Mouse (Mus musculus) liver, embryonic 16.5 days (tissue): ENCODE data around the gene Srsy. TPM values are rescaled to one million over a fixed set of nuclear protein-coding genes. Genes with fewer than 3 reads are reported as not detected.
"Not testable (repeated sequence)": the region's sequence is repeated elsewhere in the genome, so short reads cannot be mapped to it uniquely, and the experiment has no call there.

ENCODE experiments used
- ATAC-seq: fragments of 200-750 bp; cut with Nextera tagmentation; 2 replicates; pipeline ENCODE4 v1.8.0; 2017; ENCODE audit warnings: low read depth, mild to moderate bottlenecking, moderate number of reproducible peaks, moderate library complexity
- H3K27ac ChIP-seq: fragments of 300-500 bp; sonication (generic); 2 replicates; pipeline ENCODE4 v1.5.1; 2014; ENCODE audit warnings: mild to moderate bottlenecking, low read length
- H3K27me3 ChIP-seq: fragments of 300-500 bp; sonication (generic); 2 replicates; pipeline ENCODE4 v1.6.1; 2014; ENCODE audit warnings: low read depth, low read length, mixed read lengths; ENCODE audit not compliant: control insufficient read depth, insufficient read depth
- H3K36me3 ChIP-seq: fragments of 300-500 bp; sonication (generic); 2 replicates; pipeline ENCODE4 v1.6.1; 2014; ENCODE audit warnings: mild to moderate bottlenecking; ENCODE audit not compliant: control insufficient read depth, insufficient read depth
- H3K4me1 ChIP-seq: fragments of 300-500 bp; sonication (generic); 2 replicates; pipeline ENCODE4 v1.6.1; 2014; ENCODE audit warnings: low read depth, low read length, mixed read lengths; ENCODE audit not compliant: control insufficient read depth
- H3K4me2 ChIP-seq: fragments of 300-500 bp; sonication (generic); 2 replicates; pipeline ENCODE4 v1.6.1; 2014; ENCODE audit warnings: low read depth, low read length, mixed read lengths
- H3K4me3 ChIP-seq: fragments of 300-500 bp; sonication (generic); 2 replicates; pipeline ENCODE4 v1.5.1; 2014; ENCODE audit warnings: low read depth, mild to moderate bottlenecking, low read length
- H3K9ac ChIP-seq: fragments of 300-500 bp; sonication (generic); 2 replicates; pipeline ENCODE4 v1.6.1; 2014; ENCODE audit warnings: low read depth, low read length
- H3K9me3 ChIP-seq: fragments of 300-500 bp; sonication (generic); replicated peaks from 2 replicates; pipeline ENCODE4 v1.6.1; 2016; ENCODE audit warnings: low read length; ENCODE audit not compliant: control insufficient read depth
- WGBS: fragments of 180-500 bp; shearing (Covaris S2); extraction: QIAGEN DNeasy Blood & Tissue Kit; methylation state at CpG from one replicate; pipeline ENCODE4 v1.1.7; 2014; ENCODE audit not compliant: insufficient replicate concordance; 5-methylcytosine and 5-hydroxymethylcytosine counted together
- polyA plus RNA-seq: library from polyadenylated mRNA; unstranded; fragments of >200 nt; fragmentation: Nextera tagmentation; extraction: Ambion mirVana; gene quantifications from 2 replicates; pipeline ENCODE4 v1.2.1, GENCODE M21; 2015

Gene Srsy
- not detected in 2 replicates for polyA plus RNA-seq

GRCm38 (mm10) chrY:17937230-17937629 is at the start of gene Srsy:
TSS of gene Srsy (minus strand) at chrY:17937330.
- ATAC-seq, H3K4me2 ChIP-seq, H3K9ac ChIP-seq, H3K9me3 ChIP-seq, H3K4me1 ChIP-seq, H3K27ac ChIP-seq, H3K4me3 ChIP-seq, H3K27me3 ChIP-seq, H3K36me3 ChIP-seq: not testable (repeated sequence)
- no CpG with 5 or more reads among the region's 1 CpGs for WGBS

Other genes with a start within 250 kb of the Srsy start
- not detected in 2 replicates for gene Gm21904, start 91.1 kb downstream of the Srsy start, polyA plus RNA-seq
- gene Gm20772, start 62.6 kb downstream of the Srsy start, polyA plus RNA-seq, result not detected in 2 replicates
- gene Gm20831, start 62.6 kb downstream of the Srsy start, polyA plus RNA-seq, result not detected in 2 replicates
- gene Gm21764, start 124.5 kb upstream of the Srsy start, polyA plus RNA-seq, result not detected in 2 replicates
- not detected in 2 replicates for gene Ssty1, start 151.8 kb upstream of the Srsy start, polyA plus RNA-seq